Mouse (Mus musculus) hindbrain, embryonic 16.5 days (tissue): Measurements from ENCODE around the gene Gm527. TPM values are rescaled to one million over a fixed set of nuclear protein-coding genes. Genes with fewer than 3 reads are reported as not detected.

Source experiments
- polyA plus RNA-seq: library from polyadenylated mRNA; unstranded; fragments of >200 nt; fragmentation: Nextera tagmentation; extraction: Ambion mirVana; gene quantifications from 2 replicates; pipeline ENCODE4 v1.2.1, GENCODE M21; 2015

Gene Gm527
- polyA plus RNA-seq, 1 experiment from 2014 or later, result 1.4 TPM

Other genes starting within 250 kb of the Gm527 start
- 21.4 and 24.5 TPM in 2 replicates for gene Klhl28, start 47.6 kb downstream of the Gm527 start, polyA plus RNA-seq
- gene Togaram1, start 47.9 kb downstream of the Gm527 start, polyA plus RNA-seq, result 20.5 and 20.7 TPM in 2 replicates
- 45.4 and 45.8 TPM in 2 replicates for gene Prpf39, start 118.4 kb downstream of the Gm527 start, polyA plus RNA-seq
- gene Fkbp3, start 156.1 kb downstream of the Gm527 start, polyA plus RNA-seq, result 388 and 458 TPM in 2 replicates
- 5.9 and 6.7 TPM in 2 replicates for gene Fancm, start 157.7 kb downstream of the Gm527 start, polyA plus RNA-seq